Comparison of ENCODE assay signal across 8 mouse cellular contexts in the genomic region with DNA sequence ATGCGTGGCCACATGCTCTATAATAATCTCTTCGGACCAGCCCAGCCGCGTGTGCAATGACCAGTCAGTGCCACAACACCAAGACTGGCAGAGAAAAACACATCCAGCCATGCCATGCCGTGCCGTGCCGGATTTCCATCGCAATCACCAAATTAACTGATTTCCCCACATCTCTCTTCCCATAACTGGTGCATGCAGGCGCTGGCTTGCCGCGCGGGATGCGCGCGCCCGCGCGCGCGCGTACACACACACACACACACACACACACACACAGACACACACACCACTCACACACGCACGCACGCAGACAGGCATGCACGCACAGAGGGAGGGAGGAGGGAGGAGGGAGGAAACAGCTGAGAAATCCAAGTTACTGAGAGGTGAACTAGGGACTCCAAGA. TPM values are rescaled to one million over a fixed set of nuclear protein-coding genes. Genes with fewer than 3 reads are reported as not detected.
DNase-seq lines count a peak whose midpoint lies in the region; ATAC-seq lines count a peak whose summit lies in the region.

No protein-coding gene starts in this region.

- DNase-seq in liver, embryonic 11.5 days (ENCODE audit: low spot score) = no peak
- DNase-seq in liver = no peak
- peak; percentile 82 to 86 for DNase-seq in cerebellum, postnatal 25 days
- peak; percentile 57 for DNase-seq in hindbrain, embryonic 10.5 days (ENCODE audit: low spot score)
- DNase-seq in right cerebral cortex, postnatal 4 days = peak; percentile 69
- DNase-seq in heart, adult 11 months = no peak

- no peak overlapping the region for H3K27ac ChIP-seq in liver, embryonic 11.5 days (ENCODE audit: low read depth, low read length)
- 0 out of 2 replicates have a peak overlapping the region, but pooled peaks have one; percentile 3 for H3K27ac ChIP-seq in hindbrain, embryonic 10.5 days
- H3K27ac ChIP-seq in limb, embryonic 13.5 days = no peak overlapping the region

- H3K4me1 ChIP-seq in liver, embryonic 11.5 days (replicated peaks; ENCODE audit: control insufficient read depth, insufficient read depth, low read length) = no peaks in the 10 kb centered on the region
- peaks cover 18% of the 10 kb centered on the region; the same call in 1 of the 2 replicates for H3K4me1 ChIP-seq in hindbrain, embryonic 10.5 days (replicated peaks)
- no peaks in the 10 kb centered on the region for H3K4me1 ChIP-seq in limb, embryonic 13.5 days

- no peak overlapping the region for H3K9ac ChIP-seq in liver, embryonic 11.5 days (ENCODE audit: low read depth, low read length)
- H3K9ac ChIP-seq in limb, embryonic 13.5 days = no peak overlapping the region

- no peaks in the 10 kb centered on the region for H3K9me3 ChIP-seq in liver, embryonic 11.5 days (ENCODE audit: control insufficient read depth, low read length)
- no peaks in the 10 kb centered on the region for H3K9me3 ChIP-seq in hindbrain, embryonic 10.5 days
- H3K9me3 ChIP-seq in limb, embryonic 13.5 days = 0 out of 2 replicates have a peak, but pooled peaks cover 8% of the 10 kb centered on the region

- H3K36me3 ChIP-seq in liver, embryonic 11.5 days (ENCODE audit: control insufficient read depth, insufficient read depth, low read length) = no peaks in the 10 kb centered on the region
- H3K36me3 ChIP-seq in hindbrain, embryonic 10.5 days = no peaks in the 10 kb centered on the region
- H3K36me3 ChIP-seq in limb, embryonic 13.5 days = no peaks in the 10 kb centered on the region

- WGBS in liver, embryonic 11.5 days = 1% methylated on average over 25 of the region's 25 CpGs
- 1% methylated on average over 25 of the region's 25 CpGs for WGBS in hindbrain, embryonic 10.5 days
- WGBS in limb, embryonic 13.5 days = 2% methylated on average over 25 of the region's 25 CpGs

- peak overlapping the region; percentile 40; the same call in 1 of the 2 replicates for H3K4me2 ChIP-seq in liver, embryonic 11.5 days
- peak overlapping the region; percentile 69 for H3K4me2 ChIP-seq in limb, embryonic 13.5 days (replicated peaks)

- peak overlapping the region; percentile 28; the same call in 1 of the 2 replicates for H3K4me3 ChIP-seq in liver, embryonic 11.5 days (ENCODE audit: low read depth, low read length)
- peak overlapping the region; percentile 52 for H3K4me3 ChIP-seq in hindbrain, embryonic 10.5 days
- peak overlapping the region; percentile 42 for H3K4me3 ChIP-seq in limb, embryonic 13.5 days

- peaks cover 32% of the 10 kb centered on the region for H3K27me3 ChIP-seq in liver, embryonic 11.5 days (replicated peaks; ENCODE audit: control insufficient read depth, insufficient read depth, low read length)
- peaks cover 36% of the 10 kb centered on the region for H3K27me3 ChIP-seq in hindbrain, embryonic 10.5 days (ENCODE audit: insufficient read depth, poor library complexity, severe bottlenecking)
- H3K27me3 ChIP-seq in limb, embryonic 13.5 days = peaks cover 31% of the 10 kb centered on the region

- no peak for ATAC-seq in liver, embryonic 11.5 days (replicated peaks; ENCODE audit: low FRiP score)
- no peak for ATAC-seq in limb, embryonic 13.5 days (ENCODE audit: low FRiP score, low read depth)
- no peak for ATAC-seq in monocyte, adult 5-6 weeks (replicated peaks; ENCODE audit: insufficient number of reproducible peaks, low FRiP score, low TSS enrichment, poor library complexity, severe bottlenecking)

RNA-seq across cellular contexts. Expression of a gene that starts 2.9 kb away (rescaled TPM):
- 0.45 and 0.52 TPM in 2 replicates for polyA plus RNA-seq in liver, embryonic 11.5 days (2014; fragmentation: Nextera tagmentation; extraction: Ambion mirVana)
- 1.0 and 4.8 TPM in 2 replicates for polyA plus RNA-seq in hindbrain, embryonic 10.5 days (2016; fragmentation: Nextera tagmentation; extraction: Ambion mirVana)
- 3.2 and 3.4 TPM in 2 replicates for polyA plus RNA-seq in limb, embryonic 13.5 days (2015; fragmentation: Nextera tagmentation; extraction: Ambion mirVana)
- total RNA-seq in monocyte, adult 5-6 weeks (2017) = not detected in 3 replicates

Comparison
In these comparisons a context has a peak if more than half of its experiments do, and no peak if none do; other contexts are left out.
1. DNase-seq: peak in cerebellum, postnatal 25 days (2 of 2), hindbrain, embryonic 10.5 days (single experiment) and right cerebral cortex, postnatal 4 days (single experiment); none in liver, embryonic 11.5 days (single experiment), liver (single experiment) and heart, adult 11 months (single experiment).
2. Peak in every context shown above with its lines, with median percentiles within 50 percentile points of each other: H3K4me3 ChIP-seq.